Mouse (Mus musculus) lung, embryonic 16.5 days (tissue): ENCODE measurements around the gene Gm49387. TPM values are rescaled to one million over a fixed set of nuclear protein-coding genes. Genes with fewer than 3 reads are reported as not detected.
"Not testable (repeated sequence)": the region's sequence is repeated elsewhere in the genome, so short reads cannot be mapped to it uniquely, and the experiment has no call there.

Experiments used
- ATAC-seq: fragments of 200-750 bp; cut with Nextera tagmentation; 2 replicates; pipeline ENCODE4 v1.8.0; 2017; ENCODE audit warnings: low read depth, mild to moderate bottlenecking, moderate library complexity
- H3K27ac ChIP-seq: fragments of 300-500 bp; sonication (generic); 2 replicates; pipeline ENCODE4 v1.5.1; 2014; ENCODE audit warnings: mild to moderate bottlenecking, control low read depth, low read length
- H3K27me3 ChIP-seq: fragments of 300-500 bp; sonication (generic); 2 replicates; pipeline ENCODE4 v1.6.1; 2014; ENCODE audit warnings: low read depth, low read length, mixed read lengths; ENCODE audit not compliant: control insufficient read depth, insufficient read depth
- H3K36me3 ChIP-seq: fragments of 300-500 bp; sonication (generic); 2 replicates; pipeline ENCODE4 v1.6.1; 2014; ENCODE audit warnings: low read length; ENCODE audit not compliant: control insufficient read depth, insufficient read depth
- H3K4me1 ChIP-seq: fragments of 300-500 bp; sonication (generic); replicated peaks from 2 replicates; pipeline ENCODE4 v1.6.1; 2014; ENCODE audit warnings: low read length, mixed read lengths; ENCODE audit not compliant: control insufficient read depth, insufficient read depth
- H3K4me2 ChIP-seq: fragments of 300-500 bp; sonication (generic); 2 replicates; pipeline ENCODE4 v1.6.1; 2014; ENCODE audit warnings: low read depth, low read length, control low read depth
- H3K4me3 ChIP-seq: fragments of 300-500 bp; sonication (generic); 2 replicates; pipeline ENCODE4 v1.5.1; 2014; ENCODE audit warnings: mild to moderate bottlenecking, low read length, control low read depth
- H3K9ac ChIP-seq: fragments of 300-500 bp; sonication (generic); 2 replicates; pipeline ENCODE4 v1.6.1; 2014; ENCODE audit warnings: low read length, control low read depth
- H3K9me3 ChIP-seq: fragments of 300-500 bp; sonication (generic); 2 replicates; pipeline ENCODE4 v1.6.1; 2016; ENCODE audit warnings: low read length; ENCODE audit not compliant: control insufficient read depth
- WGBS: fragments of 180-500 bp; shearing (Covaris S2); extraction: QIAGEN DNeasy Blood & Tissue Kit; methylation state at CpG from one replicate; pipeline ENCODE4 v1.1.7; 2014; 5-methylcytosine and 5-hydroxymethylcytosine counted together
- polyA plus RNA-seq: library from polyadenylated mRNA; unstranded; fragments of >200 nt; fragmentation: Nextera tagmentation; extraction: Ambion mirVana; gene quantifications from 2 replicates; pipeline ENCODE4 v1.2.1, GENCODE M21; 2015

Gm49387 gene
- polyA plus RNA-seq, 1 experiment from 2014 or later: 1.6 TPM

- Histone ChIP-seq H3K27me3 (no peaks in the 10 kb centered on the region), H3K4me3 (no peak overlapping the region), H3K36me3 (no peaks in the 10 kb centered on the region), H3K27ac (no peak overlapping the region), H3K4me1 (no peaks in the 10 kb centered on the region), H3K4me2 (no peak overlapping the region), H3K9ac (no peak overlapping the region), H3K9me3 (no peaks in the 10 kb centered on the region)
- WGBS: 76% methylated on average over 3 of the region's 3 CpGs
- no peak for ATAC-seq
Observed at GRCm38 (mm10) chr14:31617997-31618396, 22.7 kb downstream of the Gm49387 start.

- H3K9me3 ChIP-seq: no peaks in the 10 kb centered on the region
- H3K27me3 ChIP-seq: no peaks in the 10 kb centered on the region
- no peak overlapping the region for H3K4me2 ChIP-seq
- no peak overlapping the region for H3K4me3 ChIP-seq
- no peak overlapping the region for H3K27ac ChIP-seq
- H3K9ac ChIP-seq: no peak overlapping the region
- ATAC-seq: no peak
- no peaks in the 10 kb centered on the region for H3K36me3 ChIP-seq
- WGBS: 88% methylated on average over 9 of the region's 9 CpGs
- H3K4me1 ChIP-seq: no peaks in the 10 kb centered on the region
Observed at GRCm38 (mm10) chr14:31617204-31617603, 23.5 kb downstream of the Gm49387 start.

GRCm38 (mm10) chr14:31613671-31614070 is 27.0 kb downstream of the Gm49387 start:
- no peaks in the 10 kb centered on the region for H3K27me3 ChIP-seq
- H3K9ac ChIP-seq: no peak overlapping the region
- no peaks in the 10 kb centered on the region for H3K36me3 ChIP-seq
- no peak for ATAC-seq
- H3K4me3 ChIP-seq: no peak overlapping the region
- H3K27ac ChIP-seq: no peak overlapping the region
- no peaks in the 10 kb centered on the region for H3K9me3 ChIP-seq
- WGBS: 78% methylated on average over 5 of the region's 5 CpGs
- H3K4me1 ChIP-seq: no peaks in the 10 kb centered on the region
- H3K4me2 ChIP-seq: no peak overlapping the region

GRCm38 (mm10) chr14:31611986-31612385 is 28.7 kb downstream of the Gm49387 start:
- Histone ChIP-seq H3K4me1 (no peaks in the 10 kb centered on the region), H3K4me2 (no peak overlapping the region), H3K36me3 (no peaks in the 10 kb centered on the region), H3K27ac (no peak overlapping the region), H3K9ac (no peak overlapping the region), H3K27me3 (no peaks in the 10 kb centered on the region), H3K4me3 (no peak overlapping the region), H3K9me3 (no peaks in the 10 kb centered on the region)
- no peak for ATAC-seq
- WGBS: 62% methylated on average over 4 of the region's 4 CpGs

GRCm38 (mm10) chr14:31605514-31605913 is 35.2 kb downstream of the Gm49387 start:
- H3K27me3 ChIP-seq: no peaks in the 10 kb centered on the region
- 42% methylated on average over 6 of the region's 6 CpGs for WGBS
- H3K4me2 ChIP-seq: no peak overlapping the region
- H3K9ac ChIP-seq: no peak overlapping the region
- H3K4me1 ChIP-seq: no peaks in the 10 kb centered on the region
- H3K27ac ChIP-seq: no peak overlapping the region
- H3K36me3 ChIP-seq: no peaks in the 10 kb centered on the region
- no peak for ATAC-seq
- H3K4me3 ChIP-seq: no peak overlapping the region
- H3K9me3 ChIP-seq: no peaks in the 10 kb centered on the region

GRCm38 (mm10) chr14:31604916-31605315 is 35.8 kb downstream of the Gm49387 start:
- H3K9me3 ChIP-seq: no peaks in the 10 kb centered on the region
- H3K27ac ChIP-seq: no peak overlapping the region
- 64% methylated on average over 5 of the region's 5 CpGs for WGBS
- H3K4me3 ChIP-seq: no peak overlapping the region
- no peak overlapping the region for H3K4me2 ChIP-seq
- no peaks in the 10 kb centered on the region for H3K4me1 ChIP-seq
- no peak for ATAC-seq
- H3K27me3 ChIP-seq: no peaks in the 10 kb centered on the region
- no peaks in the 10 kb centered on the region for H3K36me3 ChIP-seq
- no peak overlapping the region for H3K9ac ChIP-seq

- not testable (repeated sequence) for H3K9ac ChIP-seq, H3K27me3 ChIP-seq, H3K36me3 ChIP-seq, H3K9me3 ChIP-seq, H3K4me1 ChIP-seq, H3K27ac ChIP-seq, H3K4me2 ChIP-seq, H3K4me3 ChIP-seq, ATAC-seq
- WGBS: 78% methylated on average over 6 of the region's 6 CpGs
Observed at GRCm38 (mm10) chr14:31602616-31602979, 38.1 kb downstream of the Gm49387 start.

- H3K36me3 ChIP-seq: no peaks in the 10 kb centered on the region
- no peak overlapping the region for H3K4me3 ChIP-seq
- 91% methylated on average over 14 of the region's 14 CpGs for WGBS
- no peak overlapping the region for H3K4me2 ChIP-seq
- H3K27me3 ChIP-seq: no peaks in the 10 kb centered on the region
- H3K9ac ChIP-seq: no peak overlapping the region
- H3K27ac ChIP-seq: no peak overlapping the region
- no peaks in the 10 kb centered on the region for H3K9me3 ChIP-seq
- ATAC-seq: no peak
- no peaks in the 10 kb centered on the region for H3K4me1 ChIP-seq
Observed at GRCm38 (mm10) chr14:31601908-31602615, 38.6 kb downstream of the Gm49387 start.

- 92% methylated on average over 4 of the region's 4 CpGs for WGBS
- no peak overlapping the region for H3K9ac ChIP-seq
- no peak overlapping the region for H3K4me2 ChIP-seq
- no peak overlapping the region for H3K27ac ChIP-seq
- ATAC-seq: no peak
- H3K27me3 ChIP-seq: no peaks in the 10 kb centered on the region
- no peaks in the 10 kb centered on the region for H3K9me3 ChIP-seq
- H3K36me3 ChIP-seq: no peaks in the 10 kb centered on the region
- no peak overlapping the region for H3K4me3 ChIP-seq
- H3K4me1 ChIP-seq: no peaks in the 10 kb centered on the region
Observed at GRCm38 (mm10) chr14:31597446-31597845, 43.2 kb downstream of the Gm49387 start.

GRCm38 (mm10) chr14:31596408-31596807 is 44.3 kb downstream of the Gm49387 start:
- no peak for ATAC-seq
- Histone ChIP-seq H3K9ac (no peak overlapping the region), H3K4me1 (no peaks in the 10 kb centered on the region), H3K9me3 (no peaks in the 10 kb centered on the region), H3K27ac (no peak overlapping the region), H3K4me3 (no peak overlapping the region), H3K27me3 (no peaks in the 10 kb centered on the region), H3K4me2 (no peak overlapping the region), H3K36me3 (no peaks in the 10 kb centered on the region)
- 64% methylated on average over 7 of the region's 7 CpGs for WGBS
